11 mouse cellular contexts compared by ENCODE assay signal in genomic region chr8:77120810-77121570, GRCm38 (mm10).
DNase-seq lines count a peak whose midpoint lies in the region; ATAC-seq and TF ChIP-seq lines count a peak whose summit lies in the region.
"Had no signal": no experiment of that assay in that cellular context is flagged by ENCODE, and none has a peak within 500 bp of the region (broad histone marks: within the 10 kb centered on the region; RNA-seq: fewer than 3 reads in every experiment).

No protein-coding gene starts in this region.

- peak overlapping the region; percentile 88 for H3K27ac ChIP-seq in layer of hippocampus, adult 2 months
- peak overlapping the region; percentile 3; the same call in 1 of the 2 replicates for H3K27ac ChIP-seq in heart, embryonic 13.5 days (replicated peaks)
- H3K27ac ChIP-seq in limb, embryonic 13.5 days: peak overlapping the region; percentile 34; the same call in 1 of the 2 replicates

- ATAC-seq in heart, embryonic 13.5 days (ENCODE audit: extremely low read depth, insufficient number of reproducible peaks, low FRiP score, low TSS enrichment): no peak
- no peak for ATAC-seq in limb, embryonic 13.5 days (ENCODE audit: low FRiP score, low read depth)
- ATAC-seq: inflammation-experienced regulatory T-cells, adult 6 months had no signal

- H3K4me1 ChIP-seq in heart, embryonic 13.5 days: peaks cover 26% of the 10 kb centered on the region
- H3K4me1 ChIP-seq in limb, embryonic 13.5 days: peaks cover 12% of the 10 kb centered on the region

- TF ChIP-seq CTCF in layer of hippocampus, adult 2 months (conservative IDR thresholded peaks at IDR 0.05): no peak

- no peaks in the 10 kb centered on the region for H3K9me3 ChIP-seq in heart, embryonic 13.5 days
- no peaks in the 10 kb centered on the region for H3K9me3 ChIP-seq in limb, embryonic 13.5 days

- WGBS in heart, embryonic 13.5 days: 41% methylated on average over 10 of the region's 10 CpGs
- 39% methylated on average over 10 of the region's 10 CpGs for WGBS in limb, embryonic 13.5 days

- no peak for DNase-seq in layer of hippocampus, adult 2 months (ENCODE audit: low spot score in 2 of 2)
- no peak for DNase-seq in layer of hippocampus, postnatal 25 days (ENCODE audit: extremely low spot score in 1 of 2, low spot score in 1 of 2)
- DNase-seq in kidney, adult 18-20 months: peak; percentile 62
- DNase-seq in urinary bladder, adult 18-20 months (ENCODE audit: low spot score in 2 of 2): no peak
- no peak for DNase-seq in urinary bladder, postnatal 36 days (ENCODE audit: low spot score in 2 of 2)
- DNase-seq: gastrocnemius, postnatal 14 days; thymus, postnatal 14 days had no signal

- H3K36me3 ChIP-seq in heart, embryonic 13.5 days: no peaks in the 10 kb centered on the region
- no peaks in the 10 kb centered on the region for H3K36me3 ChIP-seq in limb, embryonic 13.5 days

- no peaks in the 10 kb centered on the region for H3K27me3 ChIP-seq in heart, embryonic 13.5 days (replicated peaks)
- H3K27me3 ChIP-seq in limb, embryonic 13.5 days: no peaks in the 10 kb centered on the region

- no peak overlapping the region for H3K9ac ChIP-seq in heart, embryonic 13.5 days
- H3K9ac ChIP-seq in limb, embryonic 13.5 days: no peak overlapping the region

- H3K4me3 ChIP-seq in layer of hippocampus, adult 2 months: peak overlapping the region; percentile 8; the same call in 1 of the 2 replicates
- no peak overlapping the region for H3K4me3 ChIP-seq in heart, embryonic 13.5 days
- no peak overlapping the region for H3K4me3 ChIP-seq in limb, embryonic 13.5 days
- H3K4me3 ChIP-seq: erythroblast, embryonic 14.5 days had no signal

- H3K4me2 ChIP-seq in heart, embryonic 13.5 days: 0 out of 2 replicates have a peak overlapping the region, but pooled peaks have one; percentile 23
- H3K4me2 ChIP-seq in limb, embryonic 13.5 days (replicated peaks): no peak overlapping the region

Comparison
In these comparisons a context has a peak if more than half of its experiments do, and no peak if none do; other contexts are left out.
1. H3K27ac ChIP-seq: peak in every context shown above with its lines; median percentile 88 in layer of hippocampus, adult 2 months; 34 in limb, embryonic 13.5 days; 3 in heart, embryonic 13.5 days.